Mouse (Mus musculus) liver, embryonic 14.5 days (tissue): ENCODE data around the gene Disp1.

Experiments used
- CTCF ChIP-seq: IDR thresholded peaks from 2 replicates; pipeline ENCODE4 v1.5.1; 2016; ENCODE audit warnings: antibody characterized with exemption, low read depth, control low read depth
- EP300 ChIP-seq: IDR thresholded peaks from 2 replicates; pipeline ENCODE4 v1.6.1; 2016; ENCODE audit warnings: antibody characterized with exemption, low read depth

GRCm38 (mm10) chr1:183102153-183102552 lies 119.2 kb downstream of the Disp1 start:
- TF ChIP-seq CTCF (no peak), EP300 (no peak)
